Mouse (Mus musculus): ENCODE data around the gene Nrg3.
"Not testable (repeated sequence)": the region's sequence is repeated elsewhere in the genome, so short reads cannot be mapped to it uniquely, and the experiment has no call there.

Nrg3 gene

DNA sequence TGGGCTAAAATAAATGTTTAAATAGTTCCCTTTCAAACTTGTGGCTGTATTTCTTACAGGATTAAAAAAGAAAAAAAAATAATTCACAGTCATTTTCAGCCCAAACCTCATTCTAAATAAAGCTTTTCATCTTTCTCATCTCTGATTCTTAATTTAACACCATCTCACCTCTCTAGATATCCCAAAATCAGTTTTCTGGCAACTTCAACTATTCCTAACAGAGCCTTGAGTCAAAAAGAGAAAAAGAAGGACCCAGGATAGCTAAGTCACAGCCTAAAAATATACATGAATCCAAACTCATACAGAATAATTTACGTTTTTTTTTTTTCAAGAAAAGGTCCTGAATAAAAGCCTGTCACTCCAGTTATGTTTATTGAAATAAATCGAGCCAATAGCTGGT, 232.6 kb downstream of the Nrg3 start:
- no peak for DNase-seq (ENCODE audit: extremely low read depth, insufficient read length, low spot score)

DNA sequence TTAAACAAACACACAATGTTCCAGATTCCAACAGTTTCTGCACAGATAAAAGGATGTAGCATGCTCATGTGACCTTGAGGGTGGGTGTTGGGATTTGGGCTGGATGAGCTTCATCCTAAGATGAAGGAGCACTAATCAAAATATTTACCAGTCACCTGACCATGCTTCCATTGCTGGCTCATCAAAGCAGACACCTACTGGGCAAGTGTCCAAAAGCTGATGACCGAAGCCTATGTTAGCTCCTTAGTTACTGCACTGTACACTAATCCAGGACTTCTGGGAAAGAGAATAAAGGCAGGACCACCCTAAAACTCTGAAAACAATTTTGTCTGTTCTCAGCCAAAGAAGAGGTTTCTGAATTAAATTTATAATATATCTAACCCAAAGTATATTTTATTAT, 261.4 kb downstream of the Nrg3 start:
- no peak for DNase-seq (ENCODE audit: extremely low read depth, insufficient read length, low spot score)

DNA sequence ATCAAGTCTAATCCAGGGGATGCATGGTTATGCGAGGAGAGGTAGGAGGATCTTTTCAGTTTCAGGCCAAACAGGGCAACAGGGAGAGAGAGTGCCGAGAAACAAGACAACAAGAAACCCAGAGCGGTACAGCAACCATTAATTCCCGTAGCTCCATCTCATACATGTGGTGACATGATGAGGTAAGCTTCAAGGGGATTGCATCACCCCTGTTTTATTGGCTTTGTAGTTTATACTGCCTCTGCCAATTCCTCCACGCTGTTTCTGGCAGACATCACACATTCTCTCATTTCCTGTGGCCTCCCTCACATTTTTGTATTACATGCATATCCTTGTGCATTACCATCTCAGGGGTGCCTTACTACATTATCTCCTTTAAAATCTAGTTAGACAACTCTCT, 280.9 kb downstream of the Nrg3 start:
- no peak for DNase-seq (ENCODE audit: extremely low read depth, insufficient read length, low spot score)

DNA sequence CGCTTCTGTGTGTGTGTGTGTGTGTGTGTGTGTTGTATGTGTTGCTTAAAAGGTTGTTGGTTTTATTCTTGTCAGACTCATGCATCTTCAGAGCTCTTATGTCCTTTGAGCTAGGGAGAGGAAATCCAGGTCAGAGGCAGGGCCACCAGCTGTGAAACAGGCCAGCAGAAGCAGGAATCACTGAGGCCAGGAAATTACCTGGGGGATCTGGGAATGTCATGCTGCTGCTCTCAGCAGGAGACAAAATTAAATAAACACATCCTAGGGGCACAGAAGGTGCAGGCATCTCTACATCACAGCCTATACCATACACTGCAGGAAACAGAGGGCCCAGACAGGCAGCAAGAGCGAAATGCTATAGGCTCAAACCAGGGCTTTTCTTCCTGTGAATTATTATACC, 299.2 kb downstream of the Nrg3 start:
- no peak for DNase-seq (ENCODE audit: extremely low read depth, insufficient read length, low spot score)

DNA sequence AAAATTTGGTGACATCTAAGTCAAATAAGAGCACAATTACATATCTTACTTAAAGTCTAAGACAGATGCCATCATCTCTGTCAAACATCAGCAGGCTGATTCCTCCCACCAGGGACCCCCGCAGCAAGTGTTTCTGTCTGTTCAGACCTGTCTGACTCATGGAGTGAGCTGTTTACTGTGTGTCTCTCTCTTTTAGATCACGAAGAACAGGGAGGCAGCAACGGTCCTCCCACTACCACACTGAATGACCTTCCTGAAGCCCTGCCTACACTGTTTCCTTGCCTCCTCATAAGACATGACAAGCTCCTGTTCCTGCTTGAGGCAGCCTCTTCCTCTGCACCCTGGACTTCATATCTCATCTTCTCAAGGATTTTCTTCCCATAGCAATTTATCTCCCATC, 312.7 kb downstream of the Nrg3 start:
- DNase-seq (ENCODE audit: extremely low read depth, insufficient read length, low spot score): no peak

DNA sequence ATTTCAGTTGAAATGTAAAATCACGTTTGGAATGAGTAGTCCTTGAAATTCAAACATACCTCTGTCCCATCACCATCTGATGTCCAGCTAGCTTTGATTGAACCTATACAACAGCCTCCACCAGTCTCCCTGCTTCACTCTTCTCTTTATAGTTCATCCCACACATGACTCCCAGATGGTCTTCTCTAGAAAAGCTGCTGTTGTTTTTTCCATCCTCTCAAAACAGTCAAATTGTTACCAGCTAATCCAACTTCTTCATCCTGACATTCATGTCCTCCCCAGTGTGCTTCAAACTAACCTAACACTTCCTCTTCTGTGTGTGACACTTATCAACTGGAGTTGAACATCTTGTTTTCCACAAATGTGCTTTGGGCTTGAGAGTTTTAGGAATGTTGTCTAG, 317.4 kb downstream of the Nrg3 start:
- no peak for DNase-seq (ENCODE audit: extremely low read depth, insufficient read length, low spot score)

DNA sequence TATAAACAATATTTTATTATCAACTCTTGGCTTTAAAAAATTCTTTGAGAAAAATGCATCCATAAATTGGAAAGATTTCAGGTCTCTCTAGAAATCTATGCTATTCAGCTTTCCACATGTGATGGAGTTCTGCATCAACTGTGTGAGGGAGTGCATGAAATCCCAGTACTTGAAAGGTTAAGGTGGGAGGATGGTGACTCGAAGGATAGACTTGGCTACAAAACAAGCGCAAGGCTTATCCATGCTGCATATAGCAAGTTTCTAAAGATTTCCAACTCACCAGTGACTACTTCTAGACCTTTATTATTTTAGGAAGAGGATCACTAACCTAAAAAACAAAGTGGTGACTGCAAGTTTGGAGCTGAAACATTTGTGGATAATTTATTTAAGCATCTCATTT, 343.1 kb downstream of the Nrg3 start:
- DNase-seq (ENCODE audit: extremely low read depth, insufficient read length, low spot score): no peak

DNA sequence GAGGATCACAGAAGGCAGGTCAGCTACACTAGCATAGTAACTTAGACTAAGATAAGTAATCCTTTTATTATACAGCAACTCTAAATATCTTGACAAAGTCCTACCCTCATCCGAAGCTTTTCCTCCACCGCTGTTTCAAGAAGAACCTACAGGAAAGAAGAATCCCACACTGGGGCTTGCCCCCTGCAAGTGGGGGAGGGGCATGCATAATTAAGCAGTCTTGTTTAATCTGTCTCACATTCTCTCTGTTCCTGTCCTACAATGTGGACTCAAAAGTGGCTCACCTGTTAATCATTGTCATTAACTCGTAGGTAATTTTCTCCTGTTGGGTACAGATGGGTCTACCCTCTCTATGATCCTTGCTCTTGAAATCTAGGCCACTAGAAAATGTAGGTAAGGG, 354.9 kb downstream of the Nrg3 start:
- DNase-seq (ENCODE audit: extremely low read depth, insufficient read length, low spot score): no peak

DNA sequence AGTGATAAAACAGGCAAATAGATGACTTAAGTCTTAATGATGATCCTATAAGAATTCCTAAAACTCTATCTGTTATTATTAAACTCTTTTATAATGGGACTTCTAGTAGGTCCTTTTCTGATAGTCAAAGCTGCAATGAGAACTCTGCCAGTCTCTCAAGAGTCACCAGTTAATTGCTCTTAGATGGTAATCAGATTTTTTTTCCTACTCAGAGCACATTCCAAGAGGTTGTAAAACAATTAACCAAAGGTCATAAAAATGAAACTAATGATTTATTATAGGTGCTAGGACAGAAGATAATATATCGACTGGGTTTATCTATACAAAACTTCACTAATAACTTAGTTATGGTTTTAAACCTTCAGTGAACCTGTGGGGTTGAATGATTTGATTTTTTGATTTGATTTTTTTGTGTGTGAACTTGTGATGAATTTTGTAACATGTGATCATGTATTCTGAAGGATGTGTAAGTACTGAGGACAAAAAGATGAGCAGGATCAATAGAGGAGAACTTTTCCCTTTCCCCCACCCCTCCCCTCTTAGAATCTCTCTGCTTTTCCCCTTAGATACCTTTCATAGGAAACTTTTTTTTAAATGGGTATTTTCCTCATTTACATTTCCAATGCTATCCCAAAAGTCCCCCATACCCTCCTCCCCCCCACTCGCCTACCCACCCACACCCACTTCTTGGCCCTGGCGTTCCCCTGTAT, 356.2 kb downstream of the Nrg3 start:
- not testable (repeated sequence) for DNase-seq (ENCODE audit: extremely low read depth, insufficient read length, low spot score)

DNA sequence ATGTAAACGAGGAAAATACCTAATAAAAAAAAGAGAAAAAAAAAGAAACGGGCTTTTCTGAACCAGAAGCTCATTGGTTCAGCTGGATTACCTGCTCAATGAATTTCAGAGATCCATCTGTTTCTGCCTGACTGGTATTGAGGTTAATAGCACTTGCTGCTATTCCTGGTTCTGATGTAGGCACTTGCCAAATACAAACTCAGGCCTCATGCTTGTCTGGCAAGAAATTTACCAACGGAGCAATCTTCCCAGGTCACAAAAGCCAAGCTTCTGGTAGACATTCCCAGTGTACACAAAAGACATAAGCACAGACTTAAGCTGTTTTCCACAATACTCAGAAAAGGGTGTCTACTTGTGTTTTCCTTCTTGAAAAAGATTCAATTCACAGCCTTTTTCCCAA, 363.3 kb downstream of the Nrg3 start:
- DNase-seq (ENCODE audit: extremely low read depth, insufficient read length, low spot score): no peak

DNA sequence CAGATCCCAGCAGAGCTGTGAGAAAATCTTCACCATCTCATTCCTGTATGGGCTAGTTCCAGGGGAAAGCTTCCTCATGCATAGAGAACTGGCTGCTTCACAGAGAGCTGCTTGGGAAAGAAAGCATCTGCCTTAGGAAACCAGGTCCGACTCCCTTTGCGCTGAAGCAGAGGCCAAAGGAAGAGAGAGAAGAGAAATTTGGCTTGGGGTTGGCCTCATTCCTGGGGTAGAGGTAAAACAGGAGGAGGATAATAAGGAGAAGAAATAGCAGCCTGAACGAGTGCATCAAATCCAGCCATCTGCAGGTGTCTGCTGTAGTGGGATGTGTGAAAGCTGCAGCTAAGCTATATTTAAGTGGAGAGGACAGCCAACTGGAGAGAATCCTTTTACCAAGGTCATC, 366.1 kb downstream of the Nrg3 start:
- no peak for DNase-seq (ENCODE audit: extremely low read depth, insufficient read length, low spot score)

DNA sequence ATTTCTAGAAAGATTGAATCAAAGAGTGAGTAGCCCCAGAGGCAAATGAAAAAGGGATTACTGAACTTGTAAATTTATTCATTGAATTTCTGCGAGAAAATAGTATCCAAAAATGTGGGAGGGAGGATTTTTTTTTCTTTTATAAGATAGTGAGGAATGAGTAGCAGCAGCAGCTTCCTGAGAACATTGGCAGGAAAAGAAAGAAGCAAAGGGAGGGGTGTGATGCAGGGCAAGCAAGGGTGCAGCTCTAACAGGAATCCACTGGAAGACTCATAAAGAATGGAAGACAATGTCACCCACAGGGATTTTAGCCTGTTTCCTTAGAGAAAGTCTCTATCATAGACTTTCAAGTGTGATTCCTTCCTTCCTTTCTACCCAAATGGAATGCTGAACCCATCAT, 377.7 kb downstream of the Nrg3 start:
- DNase-seq (ENCODE audit: extremely low read depth, insufficient read length, low spot score): no peak

DNA sequence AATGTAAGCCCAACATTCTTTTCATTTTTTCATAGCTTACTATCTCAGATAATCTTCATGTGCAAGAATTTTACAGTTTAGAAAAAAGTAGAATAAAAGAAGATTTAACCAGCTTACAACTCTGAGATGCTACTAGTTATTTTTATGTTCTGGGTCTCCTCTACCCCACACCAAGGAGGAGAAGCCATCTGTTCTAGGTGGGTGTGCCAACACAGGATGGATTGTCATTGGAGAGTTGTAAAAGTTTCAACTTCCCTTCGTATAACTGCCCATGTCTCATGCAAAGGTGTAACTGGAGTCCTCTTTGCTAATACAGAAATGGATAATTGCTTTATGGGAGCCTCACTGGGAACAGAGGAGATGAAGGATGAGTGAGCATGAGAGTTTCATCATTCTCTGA, 393.4 kb downstream of the Nrg3 start:
- DNase-seq (ENCODE audit: extremely low read depth, insufficient read length, low spot score): no peak

DNA sequence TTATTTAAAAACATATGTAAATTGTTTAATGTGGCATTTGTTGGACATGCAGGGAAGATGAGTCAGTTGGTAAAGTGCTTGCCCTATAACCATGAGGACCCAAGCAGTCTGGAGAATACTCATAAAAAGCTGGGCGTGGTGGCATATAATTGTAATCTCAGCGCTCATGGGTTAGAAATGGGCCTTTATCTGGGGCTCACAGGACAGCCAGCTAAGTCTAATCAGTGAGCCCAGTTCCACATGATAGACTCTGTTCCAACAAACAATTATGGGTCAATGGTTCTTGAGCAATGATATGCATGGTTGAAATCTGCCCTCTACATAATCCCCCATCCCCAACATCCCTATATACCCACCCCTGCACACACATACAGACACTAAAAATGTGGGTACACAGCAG, 421.3 kb downstream of the Nrg3 start:
- no peak for DNase-seq (ENCODE audit: extremely low read depth, insufficient read length, low spot score)

DNA sequence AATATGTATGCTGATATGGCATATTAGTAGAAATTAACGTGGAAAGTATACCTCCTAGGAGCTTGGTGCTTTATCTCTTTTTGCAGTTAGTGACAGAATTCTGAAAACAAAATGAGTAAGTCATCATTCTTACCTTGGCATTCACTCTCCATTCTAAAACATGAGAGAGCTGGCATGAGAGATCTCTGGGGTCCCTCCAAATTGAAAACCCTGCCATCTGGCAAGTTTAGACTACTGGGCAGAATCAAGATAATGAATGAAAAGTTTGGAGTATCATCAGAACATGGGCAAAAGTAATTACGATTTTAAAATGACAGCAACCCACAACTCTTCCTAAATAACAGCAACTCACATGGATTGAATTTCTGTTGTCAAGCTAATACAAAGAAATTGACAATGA, 423.9 kb downstream of the Nrg3 start:
- no peak for DNase-seq (ENCODE audit: extremely low read depth, insufficient read length, low spot score)

DNA sequence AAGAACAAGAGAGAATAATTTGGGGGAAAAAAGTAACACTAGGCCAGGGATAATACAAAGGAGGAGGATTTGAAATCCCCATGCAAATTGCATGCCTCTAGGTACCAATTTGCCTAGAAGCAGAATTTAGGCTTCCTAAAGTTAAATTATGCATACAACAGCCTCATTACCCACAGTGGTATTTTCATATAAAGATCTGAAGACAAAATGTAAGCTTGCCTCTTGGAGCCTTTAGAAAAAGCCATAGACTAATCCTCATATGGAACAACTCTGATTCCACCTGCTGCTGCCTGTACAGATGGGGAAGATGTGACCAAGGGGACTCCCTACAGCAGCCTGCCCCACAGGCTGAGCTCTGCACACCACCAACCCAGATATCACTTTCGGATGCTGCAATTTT, 428.6 kb downstream of the Nrg3 start:
- no peak for DNase-seq (ENCODE audit: extremely low read depth, insufficient read length, low spot score)

DNA sequence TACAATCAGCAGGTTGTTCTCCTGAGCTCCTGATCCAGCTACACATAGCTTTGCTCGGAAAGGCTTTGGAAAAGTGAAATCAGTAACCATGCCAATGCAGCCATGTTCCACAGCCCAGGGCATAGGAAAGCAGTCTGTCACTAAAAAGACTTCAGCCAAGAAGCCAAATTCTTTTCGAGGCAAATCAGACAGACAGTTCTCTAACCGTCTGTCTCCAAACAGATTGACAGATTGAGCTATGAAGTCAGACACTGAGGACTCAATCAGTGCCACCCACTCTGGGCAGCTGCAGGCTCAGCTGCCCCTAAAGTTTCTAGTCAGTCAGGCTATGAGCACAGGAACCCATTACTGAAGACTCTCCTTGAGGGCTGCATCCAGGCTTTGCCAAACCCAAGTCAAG, 429.1 kb downstream of the Nrg3 start:
- DNase-seq (ENCODE audit: extremely low read depth, insufficient read length, low spot score): no peak

DNA sequence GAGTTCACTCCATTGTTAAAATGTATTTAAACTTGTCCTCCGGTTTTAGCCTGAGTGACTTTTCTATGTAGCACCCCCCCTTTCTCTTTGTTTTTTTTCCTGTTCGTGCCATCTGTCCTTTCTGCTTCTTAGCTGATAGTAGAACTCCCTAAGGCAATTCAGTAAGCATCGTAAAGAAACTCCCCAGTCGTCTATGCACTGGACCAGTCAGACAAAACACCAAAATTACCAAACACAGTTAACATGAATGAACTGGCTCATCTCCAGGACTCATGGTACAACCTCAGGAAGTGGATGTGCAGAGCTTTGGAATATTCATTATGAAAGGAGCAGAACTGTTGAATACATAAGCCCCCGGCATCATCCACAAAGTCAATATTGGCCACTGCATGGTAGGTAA, 429.5 kb downstream of the Nrg3 start:
- no peak for DNase-seq (ENCODE audit: extremely low read depth, insufficient read length, low spot score)

DNA sequence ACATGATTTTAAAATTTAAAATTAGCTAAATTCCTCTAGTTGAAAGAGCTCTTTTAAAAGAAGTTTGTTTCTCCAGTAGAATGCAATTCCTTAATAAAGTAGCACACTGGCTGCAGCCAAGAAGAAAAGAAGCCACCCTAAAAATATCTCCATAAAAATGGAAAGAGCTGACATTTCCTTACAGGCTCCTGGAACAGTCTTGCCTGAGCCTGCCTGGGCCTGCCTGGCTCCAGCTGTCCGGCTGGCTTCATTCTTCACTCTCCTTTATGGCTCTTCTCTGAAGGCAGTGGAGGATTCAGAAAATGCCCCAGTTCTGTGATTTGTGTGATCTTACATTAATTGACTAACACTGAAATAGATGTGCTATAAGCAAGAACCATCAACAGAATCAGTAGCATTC, 433.8 kb downstream of the Nrg3 start:
- no peak for DNase-seq (ENCODE audit: extremely low read depth, insufficient read length, low spot score)

DNA sequence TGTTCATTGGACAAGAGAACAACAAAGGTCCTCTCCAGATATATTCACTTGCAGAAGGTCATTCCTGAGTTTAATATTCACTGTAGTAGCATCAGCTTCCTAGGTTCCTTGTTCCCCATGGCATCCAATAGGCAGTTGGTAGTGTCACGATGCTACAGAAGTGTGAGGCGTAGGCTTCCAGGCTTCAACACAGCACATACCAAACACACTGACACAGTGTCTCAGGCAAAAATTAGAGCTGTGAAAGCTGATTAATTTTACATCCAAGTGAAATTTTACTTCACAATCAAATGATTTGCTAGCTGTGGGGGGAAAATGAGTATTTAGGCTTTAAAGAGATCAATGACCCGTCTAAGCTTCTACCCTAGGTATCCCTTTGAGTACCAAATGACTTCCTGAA, 438.4 kb downstream of the Nrg3 start:
- no peak for DNase-seq (ENCODE audit: extremely low read depth, insufficient read length, low spot score)

DNA sequence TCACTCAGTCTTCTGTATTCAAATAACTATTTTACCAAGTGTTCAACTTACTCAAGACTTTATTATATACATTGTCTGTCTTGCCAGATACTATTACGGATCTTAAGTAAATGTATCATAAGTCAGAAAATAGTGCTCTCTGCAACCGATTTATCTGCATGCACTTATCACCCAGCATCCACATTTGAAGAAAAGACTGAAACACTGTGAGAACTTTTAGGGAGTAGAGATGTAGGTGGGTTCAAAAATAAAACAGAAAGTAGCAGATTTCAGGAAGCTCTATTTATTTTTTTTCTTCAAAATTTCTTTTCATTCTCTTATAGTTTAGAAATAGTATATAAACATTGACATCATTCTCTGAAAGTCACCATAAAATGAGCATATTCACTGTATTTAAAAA, 449.8 kb downstream of the Nrg3 start:
- no peak for DNase-seq (ENCODE audit: extremely low read depth, insufficient read length, low spot score)

DNA sequence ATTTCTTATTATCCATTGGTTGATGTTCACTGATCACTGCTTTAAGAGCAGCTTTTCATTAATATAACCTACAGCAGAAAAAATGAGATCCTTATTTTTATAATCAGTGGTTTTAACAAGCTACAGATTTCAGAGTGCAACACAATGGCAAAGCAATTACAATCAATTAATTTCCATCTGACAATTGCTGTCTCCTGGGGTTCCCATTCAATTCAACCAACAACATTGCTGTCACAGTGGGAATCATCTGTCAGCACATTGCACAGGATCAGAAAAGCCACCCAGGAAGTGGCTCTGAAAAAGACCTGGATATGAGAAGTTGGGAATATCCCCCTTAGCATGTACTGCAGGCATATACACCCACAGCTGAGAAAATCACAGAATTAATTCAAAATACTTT, 458.8 kb downstream of the Nrg3 start:
- DNase-seq (ENCODE audit: extremely low read depth, insufficient read length, low spot score): no peak

DNA sequence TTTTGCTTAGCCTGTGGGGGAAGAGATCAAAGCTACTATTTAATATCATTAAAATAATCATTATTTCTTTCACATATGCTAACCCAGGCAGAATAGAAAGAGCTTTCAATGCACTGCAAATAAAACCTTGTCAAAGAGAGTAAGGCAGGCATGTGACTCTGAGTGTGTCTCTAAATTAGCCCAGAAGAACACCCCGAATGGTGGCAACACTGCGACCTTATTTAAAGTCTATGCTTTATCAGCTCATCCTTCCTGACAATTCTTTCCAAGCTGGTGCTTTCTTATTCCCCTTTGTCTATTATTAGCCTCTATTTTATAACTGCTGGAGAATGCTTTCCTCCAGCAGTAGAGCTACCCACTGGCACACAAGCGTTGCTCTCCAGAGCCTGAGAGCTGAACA, 475.0 kb downstream of the Nrg3 start:
- no peak for DNase-seq (ENCODE audit: extremely low read depth, insufficient read length, low spot score)

DNA sequence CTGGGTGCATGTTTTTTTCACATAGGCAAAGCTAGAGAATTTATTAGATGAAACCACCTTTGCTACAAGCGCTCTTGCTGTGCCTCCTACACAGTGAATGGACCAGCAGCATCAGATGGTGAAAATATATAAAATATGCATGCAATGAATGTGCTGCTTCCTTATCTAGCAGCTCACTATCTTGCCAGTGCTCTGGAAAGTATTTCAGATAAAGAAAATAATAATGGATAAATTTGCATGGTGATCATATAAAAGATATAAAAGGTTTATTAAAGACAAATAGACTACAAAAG, 480.4 kb downstream of the Nrg3 start:
- DNase-seq (ENCODE audit: extremely low read depth, insufficient read length, low spot score): no peak

Data from 3134 (cell line).